Mouse (Mus musculus) cerebellum, adult 18-20 months (tissue): ENCODE results near the gene Txn2.

Experiments
- DNase-seq, 2 experiments: peaks; one replicate each; pipeline ENCODE4 v3.0.0; 2021

Txn2 gene

DNA sequence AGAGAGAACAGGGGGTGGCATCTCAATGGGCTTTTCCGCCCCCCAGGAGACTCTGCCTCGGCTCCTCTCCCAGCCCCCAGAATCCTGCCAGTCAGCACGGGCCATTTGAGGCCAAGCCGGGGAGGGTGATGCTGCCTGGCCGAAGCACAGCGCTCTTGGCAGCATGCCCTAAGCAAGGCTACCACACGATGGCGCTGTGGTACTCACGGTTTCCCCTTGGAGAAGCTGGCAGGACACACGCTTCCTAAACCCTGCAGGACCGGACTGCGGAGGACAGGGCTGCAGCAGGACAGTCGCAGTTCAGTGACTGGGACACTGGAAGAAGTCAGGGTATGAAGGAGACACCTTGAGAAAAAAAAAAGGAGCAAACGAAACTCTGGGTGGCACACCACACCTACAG, 5.0 kb upstream of the Txn2 start:
- peak; percentile 99 to 100 for DNase-seq

DNA sequence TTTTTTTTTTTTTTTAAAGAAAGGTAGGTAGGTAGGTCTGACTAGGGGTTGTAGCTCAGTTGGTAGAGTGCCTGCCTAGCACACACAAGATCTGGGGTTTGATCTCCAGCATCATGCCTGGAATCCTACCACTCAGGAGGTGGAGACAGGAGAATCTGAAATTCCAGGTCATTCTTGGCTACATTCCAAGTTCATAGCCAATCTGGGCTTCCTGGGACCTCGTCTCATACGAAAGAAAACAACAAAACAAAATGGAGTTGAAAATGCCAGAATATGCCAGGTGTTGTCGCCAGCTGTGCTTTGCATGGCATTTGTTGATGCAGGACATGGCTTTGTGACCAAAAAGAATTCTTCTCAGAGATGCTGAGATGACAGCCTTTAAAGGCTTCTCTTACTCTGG, 4.4 kb upstream of the Txn2 start:
- DNase-seq = no peak

DNA sequence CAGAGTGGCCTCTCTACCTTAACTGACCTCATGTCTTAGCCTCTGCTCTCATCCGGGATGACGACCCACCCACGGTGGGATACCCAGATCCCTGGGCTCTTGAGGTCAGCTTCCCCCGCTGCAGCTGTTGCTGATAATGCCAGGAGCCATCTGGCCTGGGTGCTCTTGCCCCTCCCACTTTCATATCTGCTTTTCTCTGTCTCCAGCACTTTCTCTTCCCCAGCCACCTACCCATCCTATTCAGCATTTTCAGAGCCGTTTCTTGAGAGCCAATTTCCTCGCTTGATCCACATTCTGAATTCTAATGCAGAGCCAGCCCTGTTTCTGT, 2.8 kb upstream of the Txn2 start:
- DNase-seq = no peak

DNA sequence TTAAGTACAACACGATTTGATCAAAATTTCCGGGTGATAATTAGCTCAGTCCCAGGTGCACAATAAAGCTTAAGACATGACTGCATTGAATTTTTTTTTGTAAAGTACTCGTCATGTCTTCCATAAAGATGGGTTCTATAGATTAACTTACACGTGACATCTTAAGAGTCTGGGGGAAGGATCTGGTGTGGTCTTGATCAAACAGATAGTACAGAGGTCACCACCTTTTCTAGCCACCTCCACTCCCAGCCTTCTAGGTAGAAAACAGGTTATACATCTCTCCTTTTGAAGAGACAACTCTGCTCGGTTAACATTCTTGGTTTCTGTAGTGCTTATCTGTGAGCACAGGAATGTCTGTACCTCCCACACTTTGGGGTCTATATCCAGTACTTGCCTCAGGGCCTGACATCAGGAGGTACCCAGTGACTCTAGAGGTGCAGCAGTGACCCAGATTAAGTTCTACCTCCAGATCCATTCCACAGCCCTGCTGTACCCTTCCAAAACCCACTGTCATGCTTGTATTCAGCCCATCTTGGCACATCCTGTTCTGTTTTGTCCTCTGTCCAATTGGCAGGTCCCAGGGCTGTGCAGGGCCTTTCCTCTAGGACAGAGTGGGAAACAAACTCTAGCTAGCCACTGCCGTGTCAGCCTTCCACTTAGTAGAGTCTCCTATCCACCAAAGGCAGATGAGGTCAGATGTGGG, 2.3 kb upstream of the Txn2 start:
- DNase-seq = no peak

DNA sequence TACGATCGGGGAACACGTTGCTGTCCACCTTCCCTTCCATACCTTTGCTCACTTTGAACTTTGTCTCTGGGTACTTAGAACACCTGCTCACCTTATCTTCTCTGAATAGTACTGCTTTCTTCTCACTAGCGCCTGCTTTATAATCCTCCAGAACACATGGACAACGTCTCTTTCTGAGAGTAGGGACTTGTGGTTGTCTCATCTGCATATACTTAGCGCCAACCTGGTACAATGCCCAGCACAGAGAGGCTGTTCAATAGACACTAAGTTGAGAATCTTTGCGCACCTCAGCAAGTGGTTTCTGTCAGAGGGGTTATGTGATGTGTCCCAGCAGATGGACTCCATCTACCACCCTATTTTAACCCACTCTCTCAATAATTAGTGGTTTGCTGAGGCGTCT, 998 bp upstream of the Txn2 start:
- no peak for DNase-seq

DNA sequence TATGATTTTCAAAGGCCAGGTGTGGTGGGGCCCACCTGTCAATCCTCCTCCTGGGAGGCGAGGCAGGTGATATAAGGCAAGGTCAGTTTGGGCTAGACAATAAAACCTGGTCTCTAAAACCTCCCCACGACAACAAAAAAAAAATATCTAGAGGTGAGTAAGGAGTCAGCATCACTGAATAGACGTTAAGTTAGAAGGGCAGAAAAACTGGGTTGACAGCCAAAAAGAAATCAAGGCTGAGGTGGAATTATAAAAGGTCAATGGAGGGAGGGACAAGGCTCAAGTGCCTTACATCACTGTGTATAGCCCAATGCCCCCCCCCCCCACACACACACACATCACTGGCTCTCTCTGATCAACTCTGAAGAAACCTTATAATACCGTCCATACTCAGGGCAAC, 715 bp downstream of the Txn2 start:
- no peak for DNase-seq

DNA sequence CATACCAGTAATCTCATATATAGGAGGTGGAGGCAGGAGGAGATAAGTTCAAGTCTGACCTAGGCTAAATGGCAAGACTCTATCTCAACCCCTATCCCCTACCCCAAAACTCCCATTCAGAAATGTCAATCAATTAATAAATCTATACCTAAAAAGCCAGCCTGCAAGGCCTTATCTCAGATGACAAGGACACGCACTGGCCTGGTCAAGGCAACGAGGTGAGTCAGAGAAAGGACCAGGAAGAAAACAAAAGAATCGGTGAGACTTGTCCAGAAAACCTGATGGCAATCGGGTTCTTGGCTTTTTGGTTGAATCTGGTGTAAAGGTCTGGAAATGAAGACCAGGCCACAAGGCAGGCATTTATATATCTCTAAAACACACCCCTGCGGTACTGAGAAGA, 1.9 kb downstream of the Txn2 start:
- DNase-seq = no peak

DNA sequence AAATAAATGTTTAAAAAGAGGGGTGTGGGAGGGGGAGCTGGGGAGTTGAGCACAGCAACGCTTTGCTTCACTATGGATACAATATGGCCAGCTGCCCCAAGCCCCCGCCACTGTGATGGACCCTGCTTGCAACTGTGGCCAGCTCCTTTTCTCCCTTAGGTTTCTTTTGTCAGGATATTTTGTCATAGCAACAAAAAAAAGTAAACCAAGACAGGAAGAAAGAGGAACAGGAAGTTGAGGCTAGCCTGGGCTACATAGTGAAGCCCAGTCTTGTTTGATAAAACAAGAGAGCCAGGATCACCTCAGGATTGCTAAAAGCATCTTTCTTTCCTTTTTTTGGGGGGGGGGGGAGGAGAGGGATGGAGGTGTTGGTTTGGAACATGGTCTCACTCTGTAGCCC, 3.6 kb downstream of the Txn2 start:
- DNase-seq = no peak

DNA sequence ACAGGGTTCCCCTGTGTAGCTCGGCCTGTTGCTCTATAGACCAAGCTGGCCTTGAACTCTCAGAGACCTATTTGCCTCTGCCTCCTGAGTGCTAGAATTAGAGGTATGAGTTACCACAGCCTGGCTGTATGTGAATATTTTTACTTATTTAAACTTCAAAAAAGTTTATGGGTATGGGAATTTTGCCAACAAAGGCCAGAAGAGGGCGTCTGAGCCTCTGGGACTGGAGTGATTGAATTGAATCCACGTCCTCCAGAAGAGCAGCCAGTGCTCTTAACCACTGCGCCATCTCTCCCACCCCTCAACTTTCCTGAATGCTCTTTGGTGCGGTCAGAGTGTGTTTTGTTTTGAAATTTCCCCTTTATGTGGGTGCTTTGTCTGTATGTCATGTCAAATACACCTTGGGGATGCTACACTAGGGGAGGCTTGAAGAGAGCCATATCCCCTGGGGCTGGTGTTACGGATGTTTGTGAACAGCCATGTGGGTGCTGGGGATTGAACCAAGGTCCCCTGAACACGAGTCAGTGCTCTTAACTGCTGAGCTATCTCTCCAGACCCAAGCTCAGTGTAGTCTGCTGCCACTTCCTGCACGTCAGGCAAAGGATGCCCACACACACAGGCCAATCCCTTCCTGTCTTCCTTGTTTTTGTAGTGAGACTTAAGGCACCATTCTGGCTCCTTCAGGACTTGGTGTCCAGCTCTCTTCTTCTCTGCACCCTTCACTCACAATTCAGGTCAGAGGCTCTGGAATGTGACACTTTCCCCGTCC, 5.4 kb downstream of the Txn2 start:
- no peak for DNase-seq

DNA sequence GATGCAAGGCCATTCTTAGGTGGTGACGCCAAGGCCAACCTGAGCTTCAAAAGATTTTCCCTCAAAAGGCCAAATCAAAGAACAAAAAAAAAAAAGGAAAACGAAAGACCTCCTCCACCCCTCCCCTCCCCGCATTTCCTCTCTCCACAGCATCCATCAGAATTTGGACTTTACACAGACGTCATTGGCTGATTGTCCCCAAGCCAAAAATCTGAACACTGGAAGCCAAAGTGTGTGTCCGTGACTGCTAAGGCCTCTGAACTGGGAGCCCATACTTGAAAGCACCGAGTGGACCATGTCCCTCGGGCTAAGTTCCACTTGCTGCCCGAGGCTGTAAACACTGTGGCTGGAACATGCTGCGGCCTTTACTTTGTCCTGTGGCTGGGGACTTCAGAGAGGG, 6.1 kb downstream of the Txn2 start:
- no peak for DNase-seq

DNA sequence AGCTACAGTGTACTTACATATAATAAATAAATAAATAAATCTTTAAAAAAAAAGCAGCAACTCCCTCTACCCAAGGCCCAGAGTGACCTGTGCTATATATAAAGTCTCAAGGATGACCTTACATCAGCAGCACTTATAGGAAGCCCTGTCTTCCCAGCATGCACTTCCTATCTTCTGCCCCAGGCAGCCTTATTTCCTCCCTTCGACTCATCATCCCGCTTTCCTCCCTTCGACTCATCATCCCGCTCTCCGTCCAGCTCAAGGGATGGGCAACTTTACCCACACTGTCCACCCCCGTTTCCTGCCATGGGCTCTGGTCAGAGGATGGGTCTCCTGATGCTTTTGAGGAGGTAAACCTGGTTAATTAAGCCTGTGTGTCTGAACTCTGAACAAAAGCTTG, 7.2 kb downstream of the Txn2 start:
- DNase-seq = no peak

DNA sequence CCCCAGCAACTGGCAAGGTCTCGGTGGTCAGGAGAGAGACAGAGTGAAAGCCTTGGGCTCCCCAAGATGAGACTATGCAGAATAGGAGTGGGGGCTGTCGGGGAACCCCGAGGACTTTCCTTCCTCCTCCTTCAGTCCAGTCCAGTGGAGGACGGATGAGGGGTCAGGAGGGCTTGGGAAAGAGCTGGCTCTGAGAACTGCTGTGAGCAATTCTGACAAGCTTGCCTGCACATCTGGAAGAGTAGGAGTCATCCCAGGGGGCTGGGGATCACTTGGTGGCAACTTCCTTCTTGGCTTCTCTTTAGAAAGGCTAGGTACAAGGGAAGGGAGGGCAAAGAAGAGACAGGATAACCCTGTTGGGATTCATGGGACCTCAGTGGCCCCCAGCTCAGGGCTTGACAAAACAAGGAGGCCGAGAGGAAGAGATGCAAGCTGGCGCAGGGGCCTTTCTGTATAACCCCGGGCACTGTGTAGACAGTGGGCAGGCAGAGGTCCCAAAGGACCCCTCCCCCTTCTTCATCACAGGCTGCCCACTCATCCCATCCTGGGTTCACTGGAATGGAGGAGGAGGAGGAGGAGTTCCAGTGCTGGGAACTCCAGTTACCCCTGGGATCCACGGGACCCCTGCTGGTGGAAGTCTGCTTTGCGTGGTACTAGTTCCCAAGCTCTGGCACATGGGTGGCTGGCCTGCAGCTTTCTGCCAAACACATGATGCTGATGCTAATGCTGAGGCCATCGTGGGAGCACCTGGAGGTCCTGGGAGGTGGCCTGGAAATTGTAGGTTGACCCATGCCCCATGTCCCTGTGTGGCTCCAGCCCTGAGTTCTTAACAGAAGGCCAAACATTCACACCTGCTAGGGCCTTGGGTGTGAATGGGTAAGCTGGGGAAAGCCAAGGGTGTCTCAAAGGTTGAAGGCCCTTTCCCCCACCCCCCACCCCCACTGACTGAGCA, 8.0 kb downstream of the Txn2 start:
- DNase-seq = no peak

DNA sequence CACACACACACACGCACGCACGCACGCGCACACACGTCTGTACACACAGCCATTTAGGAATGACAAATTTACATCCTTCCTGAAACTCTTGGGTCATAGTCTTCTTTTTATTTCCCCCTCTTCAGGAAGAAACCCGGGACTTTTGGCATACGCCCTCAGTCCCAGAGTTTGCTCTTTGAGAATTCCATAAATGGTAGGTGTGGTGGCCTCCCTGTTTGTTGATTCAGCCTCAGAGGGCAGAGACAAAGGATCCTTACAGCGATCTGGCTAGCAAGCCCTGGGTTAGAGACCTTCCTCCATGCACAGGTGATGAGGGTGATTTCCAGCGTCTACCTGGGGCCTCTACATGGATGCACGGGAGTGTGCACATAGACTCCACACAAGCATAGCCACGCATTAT, 9.4 kb downstream of the Txn2 start:
- DNase-seq = no peak

DNA sequence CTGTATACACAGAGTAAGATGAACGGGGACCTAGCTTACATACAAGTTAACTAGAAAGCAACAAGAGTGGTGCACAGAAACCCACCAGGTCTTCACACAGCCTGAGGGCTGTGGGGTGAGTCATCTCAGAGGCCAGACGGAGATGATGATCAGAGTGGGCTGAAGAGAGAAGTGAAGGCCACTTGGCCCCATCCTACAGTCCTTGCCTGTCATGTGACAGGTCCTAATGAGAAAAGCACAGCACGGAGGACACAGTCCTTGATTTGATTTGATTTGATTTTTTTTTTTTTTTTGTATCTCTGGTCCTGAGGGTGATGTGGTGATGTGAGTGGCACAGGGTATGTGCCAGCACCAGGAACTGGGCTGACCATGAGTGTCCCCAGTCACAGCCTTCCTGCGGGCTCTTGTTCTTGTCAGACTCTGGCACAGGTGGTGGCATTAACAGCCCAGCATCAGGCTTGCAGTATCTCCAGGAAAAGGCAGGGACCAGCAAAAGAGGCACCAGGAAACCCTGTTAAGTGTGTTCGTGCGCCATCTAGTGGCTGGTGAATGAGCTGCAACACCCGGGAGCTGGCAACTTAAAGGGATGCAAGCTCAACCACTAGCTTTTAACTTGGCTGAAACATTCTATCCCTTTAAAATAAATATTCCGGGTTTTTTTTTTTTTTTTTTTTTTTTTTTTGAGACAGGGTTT, 11.8 kb downstream of the Txn2 start:
- DNase-seq = peak; percentile 91 to 93

DNA sequence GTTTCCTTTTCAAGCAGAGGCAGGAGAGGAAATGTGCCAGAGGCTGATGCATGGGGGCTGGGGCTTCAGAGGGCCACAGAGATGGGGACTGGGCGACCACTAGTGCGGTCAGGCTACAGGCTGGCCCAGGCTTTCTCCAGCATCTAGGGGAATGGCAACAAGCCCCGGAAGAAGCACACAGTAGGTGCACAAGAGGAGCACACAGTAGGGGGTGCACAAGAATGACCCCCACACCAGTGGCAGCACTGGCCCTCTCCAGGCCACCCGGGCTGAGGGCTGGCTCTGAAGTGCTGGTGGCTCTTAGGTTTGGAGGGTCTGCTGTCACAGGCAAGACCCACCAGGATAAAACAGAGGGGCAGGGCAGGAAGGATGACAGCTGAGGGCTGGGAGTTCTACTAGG, 13.5 kb downstream of the Txn2 start:
- DNase-seq = no peak

DNA sequence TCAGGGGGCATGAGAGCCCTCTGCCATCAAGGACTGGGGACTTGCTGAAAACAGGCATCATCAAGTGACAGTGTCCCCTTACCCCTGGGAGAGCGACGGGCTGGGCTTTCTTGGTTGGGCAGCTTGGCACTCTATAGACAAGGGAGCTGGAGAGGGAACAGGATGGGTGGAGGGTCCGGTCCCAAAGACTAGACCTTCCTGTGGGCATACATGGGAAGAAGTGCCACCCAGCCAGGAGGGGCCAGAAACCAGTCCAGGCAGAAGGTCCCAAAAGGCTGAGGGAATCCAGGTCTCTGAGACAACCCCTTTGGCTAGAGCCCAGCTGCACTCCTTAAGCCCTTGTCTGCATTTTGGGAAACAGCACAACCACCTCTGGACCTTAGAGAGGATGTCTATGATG, 14.3 kb downstream of the Txn2 start:
- DNase-seq = no peak

DNA sequence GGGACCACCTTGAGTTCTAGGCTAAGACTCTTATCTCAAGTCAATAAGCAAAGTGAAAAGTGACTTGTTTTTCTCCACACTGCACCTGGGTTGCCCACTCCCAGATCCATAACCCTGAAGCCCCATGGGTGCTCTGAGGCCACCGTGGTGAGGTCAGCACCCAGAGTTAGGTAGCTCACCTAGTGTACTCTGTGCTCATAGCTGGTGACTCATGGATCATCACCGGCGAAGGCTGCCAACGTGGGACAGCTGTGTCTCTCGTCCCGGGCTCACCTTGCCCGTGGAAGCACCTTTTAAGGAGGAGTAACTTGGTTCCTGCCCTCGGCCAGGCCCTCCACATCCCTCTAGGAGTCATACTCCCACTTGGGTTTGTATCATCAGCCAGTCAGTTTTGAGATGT, 15.8 kb downstream of the Txn2 start:
- no peak for DNase-seq

DNA sequence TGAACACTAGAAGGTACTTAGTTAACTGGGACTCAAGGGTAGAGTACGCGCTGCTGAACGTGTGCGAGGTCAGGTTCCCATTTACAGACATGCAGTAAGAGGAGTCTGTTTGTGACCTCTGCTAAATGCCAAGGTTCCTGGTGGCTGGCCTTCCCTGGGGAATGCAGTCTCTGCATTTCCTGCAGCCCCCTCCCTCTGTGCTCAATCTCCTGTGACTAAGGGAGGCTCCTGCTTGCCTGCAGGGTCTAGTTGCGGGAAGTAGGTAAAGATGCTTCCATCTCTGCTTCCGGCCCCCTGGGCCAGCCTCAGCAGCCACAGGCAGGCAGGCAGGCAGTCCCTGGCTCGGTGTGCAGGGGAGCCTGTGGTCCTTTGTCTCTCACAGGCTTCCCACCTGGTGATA, 16.2 kb downstream of the Txn2 start:
- no peak for DNase-seq

DNA sequence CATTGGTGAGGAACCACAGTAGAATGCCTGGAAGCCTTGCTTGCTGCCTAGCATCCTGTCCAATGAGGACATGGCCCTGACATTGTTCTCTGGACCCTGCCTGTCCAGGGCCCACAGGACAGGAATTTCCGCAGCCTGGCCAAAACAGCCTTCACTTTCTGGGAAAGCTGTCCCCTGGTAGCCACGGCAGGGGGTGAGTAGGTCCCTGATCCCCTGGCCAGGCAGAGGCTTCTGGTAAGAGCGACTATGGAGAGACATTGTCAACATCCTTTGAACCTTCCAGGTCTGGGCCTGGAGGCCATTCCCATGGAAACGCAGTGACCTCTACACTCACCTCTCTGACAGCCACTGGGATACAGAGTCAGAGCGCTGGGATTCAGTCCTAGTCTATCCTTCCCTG, 16.8 kb downstream of the Txn2 start:
- no peak for DNase-seq

DNA sequence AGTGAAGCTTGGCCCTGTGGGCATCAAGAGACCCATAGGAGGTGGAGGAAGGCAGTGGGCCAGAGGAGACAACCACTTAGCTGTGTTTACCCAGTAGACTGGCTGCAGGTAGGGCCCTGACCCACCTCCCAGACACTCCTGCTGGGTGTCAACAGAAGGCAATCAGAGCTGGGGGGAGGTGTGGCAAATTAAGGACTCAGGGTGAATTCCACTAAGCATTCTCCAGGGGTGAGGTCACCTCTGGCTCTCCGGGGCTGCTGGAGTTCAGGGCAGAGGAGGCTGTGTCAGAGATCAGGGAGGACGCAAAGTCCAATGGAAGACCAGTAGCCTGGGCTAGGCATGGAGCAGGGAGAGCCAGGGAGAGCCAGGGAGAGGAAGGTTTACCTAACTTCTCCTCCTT, 17.7 kb downstream of the Txn2 start:
- DNase-seq = no peak

DNA sequence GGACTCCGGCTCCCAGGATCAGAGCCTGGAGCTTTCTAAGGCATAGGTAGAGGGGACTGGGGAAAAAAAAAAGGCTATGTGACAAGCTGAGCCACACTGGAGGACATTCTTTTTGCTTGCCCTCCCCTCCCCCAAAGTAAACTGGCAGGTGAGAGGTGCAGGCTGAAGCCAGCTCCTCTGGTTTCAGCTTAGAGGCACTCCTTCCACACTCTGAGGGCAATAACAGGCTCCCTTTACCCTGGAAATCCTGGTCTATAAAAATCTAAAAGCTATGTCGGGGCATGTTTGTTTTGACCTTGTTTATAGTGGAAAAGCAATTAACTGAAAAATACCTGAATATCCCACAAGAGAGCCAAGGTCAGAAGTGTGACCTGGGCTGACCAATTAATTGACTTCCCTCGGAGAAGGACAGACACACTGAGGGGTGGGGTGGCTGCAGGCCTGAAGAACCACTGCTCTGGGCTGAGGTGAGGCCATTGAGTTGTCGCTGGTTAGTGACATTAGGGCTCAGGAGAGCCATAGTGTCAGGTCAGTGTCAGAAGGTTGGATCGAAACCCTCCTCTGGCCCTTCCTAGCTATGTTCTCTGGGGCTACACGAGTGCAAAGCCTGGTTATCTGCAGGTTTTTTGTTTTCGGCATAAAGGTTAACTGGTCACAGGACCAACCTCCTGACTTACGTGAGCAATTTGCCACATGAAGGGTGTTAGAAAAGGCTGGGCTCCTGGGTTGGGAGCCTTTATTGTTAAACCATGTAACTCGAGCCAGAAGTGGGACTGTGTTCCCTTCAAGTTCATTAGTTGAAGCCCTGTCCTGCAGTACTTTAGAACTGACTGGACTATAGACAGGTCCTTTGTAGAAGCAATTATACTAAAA, 20.9 kb downstream of the Txn2 start:
- DNase-seq = no peak

DNA sequence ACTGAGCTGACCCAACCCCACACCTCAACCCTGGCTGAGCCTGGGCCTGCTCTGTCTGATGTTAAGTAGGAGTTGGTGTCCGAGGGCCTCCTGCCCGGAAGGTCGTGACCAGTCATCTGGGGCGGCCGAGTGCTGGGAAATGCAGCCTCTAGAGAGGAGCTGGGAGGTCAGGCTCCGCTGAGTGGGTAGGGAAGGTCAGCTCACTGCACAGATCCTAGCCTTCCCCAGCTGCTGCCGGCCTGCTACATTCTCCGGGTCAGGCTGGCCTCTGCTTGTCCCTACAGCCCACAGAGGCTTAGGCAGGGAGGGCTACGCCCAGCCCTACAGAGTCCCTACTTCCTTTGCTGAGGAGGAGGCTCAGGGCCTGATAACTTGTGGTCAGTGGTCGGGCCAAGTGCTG, 22.3 kb downstream of the Txn2 start:
- DNase-seq = no peak
